Mouse (Mus musculus): ENCODE measurements around the gene Fbxl3. TPM values are rescaled to one million over a fixed set of nuclear protein-coding genes. Genes with fewer than 3 reads are reported as not detected.

Gene Fbxl3
- polyA plus RNA-seq, 2 experiments, result 12.6 to 21.9 TPM

DNA sequence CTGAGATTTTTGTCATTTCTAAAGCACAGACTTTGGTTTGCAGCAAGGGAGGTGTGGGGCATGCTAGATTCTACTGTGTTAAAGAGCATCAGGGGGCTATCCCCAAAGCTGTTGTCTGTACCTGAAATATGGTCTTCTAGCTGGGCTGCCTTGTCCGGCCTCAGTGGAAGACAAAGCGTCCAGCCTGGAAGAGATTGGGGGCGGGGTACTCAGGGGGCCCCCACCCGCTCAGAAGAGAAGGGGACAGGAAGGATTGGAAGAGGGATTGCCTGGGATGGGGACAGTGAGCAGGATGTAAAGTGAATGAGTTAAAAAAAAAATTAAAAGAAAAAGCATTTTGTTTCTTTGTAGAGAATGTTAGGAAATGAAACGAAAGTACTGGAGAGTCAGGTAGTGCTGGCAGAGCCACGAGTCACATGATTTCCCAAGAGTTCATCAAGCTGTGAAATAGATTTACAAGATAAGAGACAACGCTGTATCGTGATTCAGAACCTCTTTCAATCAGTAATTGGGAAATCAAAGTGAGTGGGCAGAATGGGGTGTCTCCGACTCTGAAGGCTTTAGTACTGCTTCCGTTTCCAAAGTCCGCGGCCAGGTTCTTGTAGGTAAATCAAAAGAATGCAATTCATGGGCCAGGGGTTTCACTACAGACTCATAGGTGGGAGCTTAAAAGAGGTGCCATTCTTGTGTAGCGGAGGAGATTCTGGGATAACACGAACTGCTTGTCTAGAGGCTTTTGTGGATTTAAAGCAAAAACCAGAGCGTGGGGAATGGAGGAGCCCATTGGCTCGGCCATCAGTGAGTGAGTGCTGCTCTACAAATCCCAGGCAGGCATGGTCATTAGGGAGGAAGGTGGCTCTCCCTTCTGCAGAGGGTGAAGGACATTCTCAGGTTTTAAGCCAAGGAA, 21.1 kb downstream of the Fbxl3 start:
- no peak overlapping the region for H3K4me2 ChIP-seq (ENCODE audit: low read depth)
- H3K4me3 ChIP-seq (ENCODE audit: insufficient read depth in 1 of 2, low read depth in 2 of 2, low read length in 2 of 2), result no peak overlapping the region
- ATAC-seq (ENCODE audit: insufficient read depth) (no peak; the same call in 1 of the 2 replicates), DNase-seq (ENCODE audit: low read depth in 3 of 3, low spot score in 3 of 3) (no peak)
- WGBS (ENCODE audit: insufficient replicate concordance), result 85% methylated on average over 16 of the region's 16 CpGs
- H3K9ac ChIP-seq (replicated peaks), result no peak overlapping the region
- H3K9me3 ChIP-seq (ENCODE audit: control insufficient read depth, low read length), result no peaks in the 10 kb centered on the region
- H3K27me3 ChIP-seq (ENCODE audit: control insufficient read depth, insufficient read depth, low read length), result no peaks in the 10 kb centered on the region
- peaks cover 34% of the 10 kb centered on the region for H3K36me3 ChIP-seq (replicated peaks; ENCODE audit: control insufficient read depth, insufficient read depth, low read depth)
- H3K4me1 ChIP-seq (replicated peaks; ENCODE audit: control insufficient read depth in 2 of 2, insufficient read depth in 2 of 2, low read length in 1 of 2), result no peaks in the 10 kb centered on the region; a peak in 1 of 4 replicates
- no peak overlapping the region for H3K27ac ChIP-seq
- TF ChIP-seq CTCF (IDR thresholded peaks at IDR 0.05; ENCODE audit: low read depth) (no peak), EP300 (IDR thresholded peaks at IDR 0.05; ENCODE audit: low read depth) (no peak)

DNA sequence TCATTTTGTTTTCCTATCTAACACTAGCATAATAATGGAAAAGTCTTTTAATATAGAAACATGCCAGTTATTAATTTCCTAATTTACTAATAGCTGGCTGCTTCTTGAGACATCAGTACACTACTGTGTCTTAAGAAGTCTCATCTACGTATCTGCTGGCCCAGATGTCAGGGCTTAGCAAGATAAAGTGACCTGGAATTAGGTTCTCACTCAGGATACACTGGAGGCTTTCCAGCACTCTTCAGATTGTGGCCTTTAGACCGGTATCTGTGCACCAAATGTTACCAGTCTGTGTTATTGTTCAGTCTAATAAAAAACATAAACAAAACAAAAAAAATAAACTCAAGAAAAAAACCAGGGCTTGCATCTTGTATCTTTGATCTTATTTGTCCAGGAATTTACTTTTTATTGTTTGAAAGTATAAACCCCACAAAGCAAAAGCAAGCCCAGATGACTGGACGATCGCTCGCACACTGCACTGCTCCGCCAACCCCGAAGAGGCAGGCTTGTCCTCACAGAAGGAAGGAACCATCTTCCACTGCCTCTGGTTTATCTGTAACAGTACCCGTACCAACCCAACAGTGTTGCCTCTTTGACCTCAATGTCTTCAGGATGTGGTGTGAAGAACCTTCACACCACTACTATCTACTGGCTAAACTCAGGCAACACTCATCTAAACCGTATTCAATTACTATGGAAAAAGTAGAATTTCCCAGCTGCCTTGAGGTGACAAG, 21.9 kb downstream of the Fbxl3 start:
- Histone ChIP-seq H3K4me1 (replicated peaks; ENCODE audit: control insufficient read depth in 2 of 2, insufficient read depth in 2 of 2, low read length in 1 of 2) (no peaks in the 10 kb centered on the region; a peak in 1 of 4 replicates), H3K4me2 (ENCODE audit: low read depth) (no peak overlapping the region), H3K4me3 (ENCODE audit: insufficient read depth in 1 of 2, low read depth in 2 of 2, low read length in 2 of 2) (no peak overlapping the region), H3K27me3 (ENCODE audit: control insufficient read depth, insufficient read depth, low read length) (no peaks in the 10 kb centered on the region), H3K27ac (no peak overlapping the region), H3K9ac (replicated peaks) (no peak overlapping the region), H3K9me3 (ENCODE audit: control insufficient read depth, low read length) (no peaks in the 10 kb centered on the region), H3K36me3 (replicated peaks; ENCODE audit: control insufficient read depth, insufficient read depth, low read depth) (peaks cover 27% of the 10 kb centered on the region)
- WGBS (ENCODE audit: insufficient replicate concordance), result 77% methylated on average over 9 of the region's 9 CpGs
- TF ChIP-seq CTCF (IDR thresholded peaks at IDR 0.05; ENCODE audit: low read depth) (no peak), EP300 (IDR thresholded peaks at IDR 0.05; ENCODE audit: low read depth) (no peak)
- ATAC-seq (ENCODE audit: insufficient read depth) (no peak), DNase-seq (ENCODE audit: low read depth in 3 of 3, low spot score in 3 of 3) (no peak)

DNA sequence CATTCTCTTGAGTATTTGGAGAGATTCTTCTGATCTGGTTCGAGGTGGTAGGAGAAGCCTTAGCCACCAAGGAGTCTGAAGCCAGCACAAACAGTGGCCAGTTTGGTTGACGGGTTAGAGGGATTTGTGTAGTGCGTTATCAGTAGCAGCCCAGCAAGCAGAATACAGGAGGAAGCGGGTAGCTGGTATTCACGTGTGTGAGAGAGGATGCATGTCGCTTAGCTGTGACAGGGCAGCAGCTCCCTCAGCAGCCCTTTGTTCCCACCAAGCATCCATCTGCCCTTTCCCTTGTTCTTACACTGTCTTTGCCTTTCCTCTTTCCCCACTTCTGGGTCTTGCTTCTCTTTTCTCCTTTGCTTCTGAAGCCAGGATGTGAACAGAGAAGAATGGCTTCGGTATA, 24.2 kb downstream of the Fbxl3 start:
- no peak for ATAC-seq (ENCODE audit: insufficient read depth)
- H3K27ac ChIP-seq, result no peak overlapping the region
- H3K4me2 ChIP-seq (ENCODE audit: low read depth), result no peak overlapping the region
- no peaks in the 10 kb centered on the region for H3K9me3 ChIP-seq (ENCODE audit: control insufficient read depth, low read length)
- no peak for DNase-seq (ENCODE audit: low read depth in 3 of 3, low spot score in 3 of 3)
- H3K27me3 ChIP-seq (ENCODE audit: control insufficient read depth, insufficient read depth, low read length), result no peaks in the 10 kb centered on the region
- no peak overlapping the region for H3K9ac ChIP-seq (replicated peaks)
- peaks cover 0 to 4% of the 10 kb centered on the region in 2 experiments; a peak in 3 of 4 replicates for H3K4me1 ChIP-seq (replicated peaks; ENCODE audit: control insufficient read depth in 2 of 2, insufficient read depth in 2 of 2, low read length in 1 of 2)
- TF ChIP-seq CTCF (IDR thresholded peaks at IDR 0.05; ENCODE audit: low read depth) (no peak), EP300 (IDR thresholded peaks at IDR 0.05; ENCODE audit: low read depth) (no peak)
- WGBS (ENCODE audit: insufficient replicate concordance), result 43% methylated on average over 7 of the region's 7 CpGs
- peaks cover 32% of the 10 kb centered on the region for H3K36me3 ChIP-seq (replicated peaks; ENCODE audit: control insufficient read depth, insufficient read depth, low read depth)
- H3K4me3 ChIP-seq (ENCODE audit: insufficient read depth in 1 of 2, low read depth in 2 of 2, low read length in 2 of 2), result no peak overlapping the region

DNA sequence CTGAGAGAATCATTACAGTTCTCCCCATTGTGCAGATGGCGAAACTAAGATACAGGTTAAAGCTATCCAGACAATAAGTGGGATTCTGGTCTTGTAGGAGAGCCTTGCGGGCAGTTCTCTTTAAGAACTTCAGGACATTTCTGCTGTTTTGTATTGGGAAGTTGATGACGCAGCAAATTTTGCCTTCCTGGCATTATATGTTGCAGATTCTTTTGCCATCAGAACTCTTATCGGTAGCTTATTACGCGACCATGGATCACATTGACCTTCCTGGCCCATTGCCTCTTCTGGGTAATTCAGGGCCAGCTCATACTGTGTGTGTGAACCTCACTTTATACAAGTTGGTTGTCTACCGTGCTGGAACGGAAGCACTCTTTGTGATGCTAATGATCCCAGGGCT, 25.5 kb downstream of the Fbxl3 start:
- WGBS (ENCODE audit: insufficient replicate concordance), result 87% methylated on average over 8 of the region's 8 CpGs
- H3K4me2 ChIP-seq (ENCODE audit: low read depth), result no peak overlapping the region
- no peak for TF ChIP-seq EP300 (IDR thresholded peaks at IDR 0.05; ENCODE audit: low read depth)
- TF ChIP-seq CTCF (IDR thresholded peaks at IDR 0.05; ENCODE audit: low read depth), result no peak
- no peak overlapping the region for H3K4me3 ChIP-seq (ENCODE audit: insufficient read depth in 1 of 2, low read depth in 2 of 2, low read length in 2 of 2)
- H3K4me1 ChIP-seq (replicated peaks; ENCODE audit: control insufficient read depth in 2 of 2, insufficient read depth in 2 of 2, low read length in 1 of 2), result peaks cover 0 to 10% of the 10 kb centered on the region in 2 experiments; a peak in 3 of 4 replicates
- no peaks in the 10 kb centered on the region for H3K27me3 ChIP-seq (ENCODE audit: control insufficient read depth, insufficient read depth, low read length)
- no peak overlapping the region for H3K9ac ChIP-seq (replicated peaks)
- H3K36me3 ChIP-seq (replicated peaks; ENCODE audit: control insufficient read depth, insufficient read depth, low read depth), result peaks cover 27% of the 10 kb centered on the region
- DNase-seq (ENCODE audit: low read depth in 3 of 3, low spot score in 3 of 3), result no peak
- no peak for ATAC-seq (ENCODE audit: insufficient read depth)
- H3K27ac ChIP-seq, result no peak overlapping the region
- no peaks in the 10 kb centered on the region for H3K9me3 ChIP-seq (ENCODE audit: control insufficient read depth, low read length)

DNA sequence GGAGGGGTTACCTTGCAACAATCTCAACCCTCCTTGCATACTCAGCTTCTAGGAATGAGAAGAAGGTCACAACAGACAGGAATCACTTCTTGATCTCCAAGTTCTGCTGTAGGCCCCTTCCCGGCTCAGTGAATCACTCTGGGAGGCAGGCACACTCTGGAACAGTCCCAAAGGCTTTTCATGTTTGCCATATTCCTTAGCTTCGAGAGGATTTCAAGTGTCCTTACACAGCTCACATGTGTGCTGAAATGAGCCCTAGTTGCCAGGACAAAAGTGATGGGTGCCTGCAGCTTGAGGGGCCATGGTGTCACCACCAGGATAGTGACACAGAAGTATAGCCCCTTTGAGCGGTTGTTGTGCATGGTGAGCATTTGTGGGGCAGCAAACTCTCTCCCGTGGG, 26.6 kb downstream of the Fbxl3 start:
- H3K9ac ChIP-seq (replicated peaks), result no peak overlapping the region
- H3K27ac ChIP-seq, result no peak overlapping the region
- DNase-seq (ENCODE audit: low read depth in 3 of 3, low spot score in 3 of 3) (no peak), ATAC-seq (ENCODE audit: insufficient read depth) (no peak)
- H3K9me3 ChIP-seq (ENCODE audit: control insufficient read depth, low read length), result no peaks in the 10 kb centered on the region
- peaks cover 27% of the 10 kb centered on the region for H3K36me3 ChIP-seq (replicated peaks; ENCODE audit: control insufficient read depth, insufficient read depth, low read depth)
- peaks cover 0 to 10% of the 10 kb centered on the region in 2 experiments; a peak in 3 of 4 replicates for H3K4me1 ChIP-seq (replicated peaks; ENCODE audit: control insufficient read depth in 2 of 2, insufficient read depth in 2 of 2, low read length in 1 of 2)
- H3K4me2 ChIP-seq (ENCODE audit: low read depth), result no peak overlapping the region
- no peak overlapping the region for H3K4me3 ChIP-seq (ENCODE audit: insufficient read depth in 1 of 2, low read depth in 2 of 2, low read length in 2 of 2)
- no peak for TF ChIP-seq CTCF (IDR thresholded peaks at IDR 0.05; ENCODE audit: low read depth)
- no peak for TF ChIP-seq EP300 (IDR thresholded peaks at IDR 0.05; ENCODE audit: low read depth)
- no peaks in the 10 kb centered on the region for H3K27me3 ChIP-seq (ENCODE audit: control insufficient read depth, insufficient read depth, low read length)
- 75% methylated on average over 4 of the region's 4 CpGs for WGBS (ENCODE audit: insufficient replicate concordance)
